Mouse (Mus musculus) stomach, embryonic 16.5 days (tissue): Measurements from ENCODE around the gene Agtrap. TPM values are rescaled to one million over a fixed set of nuclear protein-coding genes. Genes with fewer than 3 reads are reported as not detected.

Experiments
- ATAC-seq: fragments of 200-750 bp; cut with Nextera tagmentation; 2 replicates; pipeline ENCODE4 v1.8.0; 2017; ENCODE audit warnings: moderate number of reproducible peaks, moderate TSS enrichment; ENCODE audit not compliant: insufficient read depth, low FRiP score
- H3K27ac ChIP-seq: fragments of 300-500 bp; sonication (generic); 2 replicates; pipeline ENCODE4 v1.5.1; 2014; ENCODE audit warnings: low read length
- H3K27me3 ChIP-seq: fragments of 300-500 bp; sonication (generic); 2 replicates; pipeline ENCODE4 v1.6.1; 2014; ENCODE audit warnings: low read length, control low read depth, mixed read lengths; ENCODE audit not compliant: control insufficient read depth, insufficient read depth
- H3K36me3 ChIP-seq: fragments of 300-500 bp; sonication (generic); 2 replicates; pipeline ENCODE4 v1.6.1; 2014; ENCODE audit warnings: low read length; ENCODE audit not compliant: control insufficient read depth, insufficient read depth
- H3K4me1 ChIP-seq: fragments of 300-500 bp; sonication (generic); 2 replicates; pipeline ENCODE4 v1.6.1; 2014; ENCODE audit warnings: low read length, control low read depth, mixed read lengths; ENCODE audit not compliant: control insufficient read depth, insufficient read depth
- H3K4me2 ChIP-seq: fragments of 300-500 bp; sonication (generic); 2 replicates; pipeline ENCODE4 v1.6.1; 2014; ENCODE audit warnings: low read depth, low read length, mixed read lengths
- H3K4me3 ChIP-seq: fragments of 300-500 bp; sonication (generic); replicated peaks from 2 replicates; pipeline ENCODE4 v1.5.1; 2014; ENCODE audit warnings: mild to moderate bottlenecking, low read length
- H3K9ac ChIP-seq: fragments of 300-500 bp; sonication (generic); 2 replicates; pipeline ENCODE4 v1.6.1; 2014; ENCODE audit warnings: low read length
- H3K9me3 ChIP-seq: fragments of 300-500 bp; sonication (generic); replicated peaks from 2 replicates; pipeline ENCODE4 v1.6.1; 2016; ENCODE audit warnings: low read length, control low read depth; ENCODE audit not compliant: control insufficient read depth
- WGBS: fragments of 180-500 bp; shearing (Covaris S2); extraction: QIAGEN DNeasy Blood & Tissue Kit; methylation state at CpG from one replicate; pipeline ENCODE4 v1.1.7; 2014; 5-methylcytosine and 5-hydroxymethylcytosine counted together
- polyA plus RNA-seq: library from polyadenylated mRNA; unstranded; fragments of >200 nt; fragmentation: Nextera tagmentation; extraction: Ambion mirVana; gene quantifications from 2 replicates; pipeline ENCODE4 v1.2.1, GENCODE M21; 2015

The Agtrap gene
- polyA plus RNA-seq, 1 experiment from 2014 or later = 16.5 TPM

GRCm38 (mm10) chr4:148083176-148083899 lies 4.5 kb downstream of the Agtrap start:
- Histone ChIP-seq H3K9ac (no peak overlapping the region; the same call in 1 of the 2 replicates), H3K27ac (no peak overlapping the region), H3K9me3 (no peaks in the 10 kb centered on the region), H3K4me3 (no peak overlapping the region), H3K4me2 (no peak overlapping the region), H3K27me3 (no peaks in the 10 kb centered on the region), H3K4me1 (peaks cover 39% of the 10 kb centered on the region), H3K36me3 (no peaks in the 10 kb centered on the region; the same call in 1 of the 2 replicates)
- WGBS = 49% methylated on average over 21 of the region's 21 CpGs
- no peak for ATAC-seq

GRCm38 (mm10) chr4:148082257-148083044 lies 5.4 kb downstream of the Agtrap start:
- H3K36me3 ChIP-seq = no peaks in the 10 kb centered on the region; the same call in 1 of the 2 replicates
- no peaks in the 10 kb centered on the region for H3K9me3 ChIP-seq
- no peak overlapping the region for H3K4me3 ChIP-seq
- H3K9ac ChIP-seq = no peak overlapping the region
- no peak overlapping the region for H3K4me2 ChIP-seq
- H3K4me1 ChIP-seq = peaks cover 35% of the 10 kb centered on the region
- H3K27ac ChIP-seq = no peak overlapping the region
- ATAC-seq = peak; percentile 12; the same call in 1 of the 2 replicates
- no peaks in the 10 kb centered on the region for H3K27me3 ChIP-seq
- WGBS = 49% methylated on average over 12 of the region's 12 CpGs

GRCm38 (mm10) chr4:148081201-148081600 lies 6.6 kb downstream of the Agtrap start:
- no peak overlapping the region for H3K4me2 ChIP-seq
- WGBS = 96% methylated on average over 10 of the region's 10 CpGs
- H3K27me3 ChIP-seq = no peaks in the 10 kb centered on the region

GRCm38 (mm10) chr4:148080597-148080973 lies 7.2 kb downstream of the Agtrap start:
- Histone ChIP-seq H3K36me3 (no peaks in the 10 kb centered on the region; the same call in 1 of the 2 replicates), H3K9me3 (no peaks in the 10 kb centered on the region), H3K4me2 (no peak overlapping the region), H3K4me3 (no peak overlapping the region), H3K4me1 (peaks cover 22% of the 10 kb centered on the region), H3K27me3 (no peaks in the 10 kb centered on the region), H3K27ac (no peak overlapping the region), H3K9ac (no peak overlapping the region)
- ATAC-seq = no peak
- WGBS = 90% methylated on average over 1 of the region's 1 CpGs

More at GRCm38 (mm10) chr4:148081201-148081600, 6.6 kb downstream of the Agtrap start:
- H3K36me3 ChIP-seq = no peaks in the 10 kb centered on the region; the same call in 1 of the 2 replicates
- H3K4me3 ChIP-seq = no peak overlapping the region
- H3K9me3 ChIP-seq = no peaks in the 10 kb centered on the region
- peaks cover 28% of the 10 kb centered on the region for H3K4me1 ChIP-seq
- no peak overlapping the region for H3K27ac ChIP-seq
- no peak overlapping the region for H3K9ac ChIP-seq
- ATAC-seq = no peak

- no peak for ATAC-seq
- peaks cover 17% of the 10 kb centered on the region for H3K4me1 ChIP-seq
- H3K27ac ChIP-seq = no peak overlapping the region
- 88% methylated on average over 8 of the region's 8 CpGs for WGBS
- no peaks in the 10 kb centered on the region; the same call in 1 of the 2 replicates for H3K36me3 ChIP-seq
- H3K4me2 ChIP-seq = no peak overlapping the region
- no peak overlapping the region for H3K9ac ChIP-seq
- H3K9me3 ChIP-seq = no peaks in the 10 kb centered on the region
- no peaks in the 10 kb centered on the region for H3K27me3 ChIP-seq
- H3K4me3 ChIP-seq = no peak overlapping the region
Observed at GRCm38 (mm10) chr4:148079944-148080596, 7.8 kb downstream of the Agtrap start.

- no peak overlapping the region for H3K9ac ChIP-seq
- no peaks in the 10 kb centered on the region for H3K9me3 ChIP-seq
- no peak overlapping the region for H3K4me3 ChIP-seq
- H3K27ac ChIP-seq = no peak overlapping the region
- H3K4me2 ChIP-seq = no peak overlapping the region
- ATAC-seq = no peak
- H3K4me1 ChIP-seq = peaks cover 12% of the 10 kb centered on the region; the same call in 1 of the 2 replicates
- 46% methylated on average over 6 of the region's 6 CpGs for WGBS
- H3K36me3 ChIP-seq = no peaks in the 10 kb centered on the region; the same call in 1 of the 2 replicates
- no peaks in the 10 kb centered on the region for H3K27me3 ChIP-seq
Observed at GRCm38 (mm10) chr4:148079212-148079611, 8.6 kb downstream of the Agtrap start.

GRCm38 (mm10) chr4:148075881-148076280 lies 11.9 kb downstream of the Agtrap start:
- Histone ChIP-seq H3K9me3 (no peaks in the 10 kb centered on the region), H3K27ac (no peak overlapping the region), H3K4me2 (no peak overlapping the region), H3K9ac (no peak overlapping the region), H3K4me1 (no peaks in the 10 kb centered on the region), H3K36me3 (no peaks in the 10 kb centered on the region), H3K4me3 (no peak overlapping the region), H3K27me3 (no peaks in the 10 kb centered on the region)
- 88% methylated on average over 6 of the region's 6 CpGs for whole genome bisulfite sequencing
- no peak for ATAC-seq

- peak; percentile 41; the same call in 1 of the 2 replicates for ATAC-seq
- H3K27me3 ChIP-seq = no peaks in the 10 kb centered on the region
- WGBS = 34% methylated on average over 21 of the region's 21 CpGs
- H3K4me1 ChIP-seq = no peaks in the 10 kb centered on the region
- H3K4me2 ChIP-seq = peak overlapping the region; percentile 54
- no peaks in the 10 kb centered on the region for H3K36me3 ChIP-seq
- H3K9ac ChIP-seq = peak overlapping the region; percentile 51
- H3K9me3 ChIP-seq = no peaks in the 10 kb centered on the region
- peak overlapping the region; percentile 38 for H3K4me3 ChIP-seq
- no peak overlapping the region for H3K27ac ChIP-seq
Observed at GRCm38 (mm10) chr4:148075259-148075658, 12.6 kb downstream of the Agtrap start.
